Mouse (Mus musculus): ENCODE measurements at regions not wholly inside any gene's neighbourhood (a gene's known extent, or its start where the extent isn't known, plus 50 kb on each side); places are given as distances from the start of the nearest gene placed in this dataset.

- TF ChIP-seq CTCF (IDR thresholded peaks at IDR 0.05) (peak; percentile 66), EP300 (IDR thresholded peaks at IDR 0.05) (no peak)
These were observed 107.6 kb downstream of the Npy start for GRCm38 (mm10) chr6:49930104-49930503.
